Mouse (Mus musculus): ENCODE results near the gene Bola2.

GRCm38 (mm10) chr7:126694441-126695051 is 655 bp upstream of the Bola2 start:
- TF ChIP-seq EP300 (IDR thresholded peaks at IDR 0.05; ENCODE audit: insufficient read depth, low read depth, low read length) (no peak), CTCF (IDR thresholded peaks at IDR 0.05) (no peak)
